Comparison of ENCODE assay signal across 17 mouse cellular contexts in genomic region chr14:103949950-103950349, GRCm38 (mm10).
A peak's percentile ranks its signal among the peaks of the same experiment; 100 is the strongest.
DNase-seq lines count a peak whose midpoint lies in the region; ATAC-seq and TF ChIP-seq lines count a peak whose summit lies in the region.
"Had no signal": no experiment of that assay in that cellular context is flagged by ENCODE, and none has a peak within 500 bp of the region (broad histone marks: within the 10 kb centered on the region; RNA-seq: fewer than 3 reads in every experiment).

No protein-coding gene starts in this region.

- intact Hi-C loops in heart, postnatal 36 days (cut with DNase I), result loop anchor here (2.0 kb wide), 1 partner anchor 105 kb away; the partner anchor contains the start of gene Ednrb

- no peak overlapping the region for H3K4me3 ChIP-seq in heart, embryonic 15.5 days
- H3K4me3 ChIP-seq in lung, embryonic 14.5 days (ENCODE audit: low read depth, low read length), result no peak overlapping the region
- H3K4me3 ChIP-seq in embryonic facial prominence, embryonic 14.5 days (ENCODE audit: low read depth, low read length), result no peak overlapping the region
- H3K4me3 ChIP-seq: forebrain, embryonic 15.5 days; hindbrain, embryonic 15.5 days; liver, embryonic 13.5 days; neural tube, embryonic 15.5 days had no signal

- no peak overlapping the region for H3K9ac ChIP-seq in heart, embryonic 15.5 days
- no peak overlapping the region for H3K9ac ChIP-seq in lung, embryonic 14.5 days
- H3K9ac ChIP-seq in embryonic facial prominence, embryonic 14.5 days (ENCODE audit: low read depth, low read length), result no peak overlapping the region
- H3K9ac ChIP-seq: forebrain, embryonic 15.5 days; hindbrain, embryonic 15.5 days; liver, embryonic 13.5 days; neural tube, embryonic 15.5 days had no signal

- DNase-seq in heart, postnatal 36 days, result no peak
- peak; percentile 50 for DNase-seq in lung, embryonic 14.5 days
- DNase-seq in lung, postnatal 36 days, result no peak
- peak; percentile 31 for DNase-seq in embryonic facial prominence, embryonic 14.5 days (ENCODE audit: low spot score)
- DNase-seq in skeletal muscle tissue, adult 2 months (ENCODE audit: low read depth, low spot score), result peak; percentile 14
- no peak for DNase-seq in cerebellum, postnatal 10 days
- DNase-seq: adrenal gland, postnatal 36 days; cerebellum, adult 11-12 months; gastrocnemius, postnatal 25 days; kidney, adult 11 months; layer of hippocampus, adult 9-11 months; liver, embryonic 13.5 days; right cerebral cortex, adult 18-20 months had no signal

- H3K27me3 ChIP-seq in heart, embryonic 15.5 days, result no peaks in the 10 kb centered on the region
- H3K27me3 ChIP-seq in lung, embryonic 14.5 days (ENCODE audit: insufficient read depth, low read length), result no peaks in the 10 kb centered on the region
- H3K27me3 ChIP-seq in embryonic facial prominence, embryonic 14.5 days (replicated peaks; ENCODE audit: control insufficient read depth, insufficient read depth, low read length), result no peaks in the 10 kb centered on the region
- H3K27me3 ChIP-seq: forebrain, embryonic 15.5 days; hindbrain, embryonic 15.5 days; liver, embryonic 13.5 days; neural tube, embryonic 15.5 days had no signal

- no peaks in the 10 kb centered on the region for H3K4me1 ChIP-seq in heart, embryonic 15.5 days (replicated peaks)
- no peaks in the 10 kb centered on the region for H3K4me1 ChIP-seq in lung, embryonic 14.5 days (ENCODE audit: insufficient read depth)
- H3K4me1 ChIP-seq in embryonic facial prominence, embryonic 14.5 days (ENCODE audit: control insufficient read depth, insufficient read depth, low read length), result no peaks in the 10 kb centered on the region
- H3K4me1 ChIP-seq: forebrain, embryonic 15.5 days; liver, embryonic 13.5 days had no signal

- 0 out of 2 replicates have a peak overlapping the region, but pooled peaks have one; percentile 3 for H3K27ac ChIP-seq in heart, embryonic 15.5 days
- no peak overlapping the region for H3K27ac ChIP-seq in lung, embryonic 14.5 days (ENCODE audit: low read depth)
- no peak overlapping the region for H3K27ac ChIP-seq in embryonic facial prominence, embryonic 14.5 days (replicated peaks; ENCODE audit: low read depth, low read length)
- H3K27ac ChIP-seq: forebrain, embryonic 15.5 days; hindbrain, embryonic 15.5 days; liver, embryonic 13.5 days; neural tube, embryonic 15.5 days had no signal

- no peaks in the 10 kb centered on the region for H3K36me3 ChIP-seq in heart, embryonic 15.5 days
- no peaks in the 10 kb centered on the region for H3K36me3 ChIP-seq in lung, embryonic 14.5 days (ENCODE audit: insufficient read depth)
- no peaks in the 10 kb centered on the region for H3K36me3 ChIP-seq in embryonic facial prominence, embryonic 14.5 days (ENCODE audit: control insufficient read depth, insufficient read depth, low read length)
- H3K36me3 ChIP-seq: forebrain, embryonic 15.5 days; hindbrain, embryonic 15.5 days; liver, embryonic 13.5 days; neural tube, embryonic 15.5 days had no signal

- TF ChIP-seq CTCF in lung, embryonic 14.5 days (IDR thresholded peaks at IDR 0.05; ENCODE audit: low read depth), result no peak

- no peak for ATAC-seq in heart, embryonic 15.5 days (replicated peaks; ENCODE audit: insufficient number of reproducible peaks, insufficient read depth, low FRiP score, low read depth)
- ATAC-seq in lung, embryonic 14.5 days (ENCODE audit: insufficient read depth), result peak; percentile 35
- ATAC-seq in embryonic facial prominence, embryonic 14.5 days (ENCODE audit: low read depth), result no peak
- ATAC-seq: forebrain, embryonic 15.5 days had no signal

- no peak overlapping the region for H3K4me2 ChIP-seq in heart, embryonic 15.5 days
- H3K4me2 ChIP-seq in lung, embryonic 14.5 days, result no peak overlapping the region
- H3K4me2 ChIP-seq in embryonic facial prominence, embryonic 14.5 days (ENCODE audit: low read depth, low read length), result no peak overlapping the region
- H3K4me2 ChIP-seq: forebrain, embryonic 15.5 days; hindbrain, embryonic 15.5 days; liver, embryonic 13.5 days; neural tube, embryonic 15.5 days had no signal

- 62% methylated on average over 6 of the region's 6 CpGs for WGBS in heart, embryonic 15.5 days
- 54% methylated on average over 6 of the region's 6 CpGs for WGBS in lung, embryonic 14.5 days
- 50% methylated on average over 6 of the region's 6 CpGs for WGBS in embryonic facial prominence, embryonic 14.5 days

- no peaks in the 10 kb centered on the region for H3K9me3 ChIP-seq in heart, embryonic 15.5 days (replicated peaks)
- no peaks in the 10 kb centered on the region for H3K9me3 ChIP-seq in lung, embryonic 14.5 days (ENCODE audit: low read depth, low read length)
- H3K9me3 ChIP-seq in embryonic facial prominence, embryonic 14.5 days (ENCODE audit: control insufficient read depth, low read length), result no peaks in the 10 kb centered on the region
- H3K9me3 ChIP-seq: forebrain, embryonic 15.5 days; hindbrain, embryonic 15.5 days; liver, embryonic 13.5 days; neural tube, embryonic 15.5 days had no signal

Comparison
In these comparisons a context has a peak if more than half of its experiments do, and no peak if none do; other contexts are left out.
1. DNase-seq: peak in lung, embryonic 14.5 days (single experiment), embryonic facial prominence, embryonic 14.5 days (single experiment) and skeletal muscle tissue, adult 2 months (single experiment); none in heart, postnatal 36 days (0 of 2), lung, postnatal 36 days (single experiment) and cerebellum, postnatal 10 days (0 of 2).